Mouse (Mus musculus): Measurements from ENCODE around the gene Nans.

Nans gene

GRCm38 (mm10) chr4:46532926-46533325 is 43.9 kb downstream of the Nans start:
- DNase-seq (ENCODE audit: low spot score): no peak

- DNase-seq (ENCODE audit: low spot score): no peak
Observed at GRCm38 (mm10) chr4:46533934-46534720, 45.1 kb downstream of the Nans start.

GRCm38 (mm10) chr4:46535094-46535830 is 46.2 kb downstream of the Nans start:
- no peak for DNase-seq (ENCODE audit: low spot score)

- no peak for DNase-seq (ENCODE audit: low spot score)
Observed at GRCm38 (mm10) chr4:46535840-46536361, 46.9 kb downstream of the Nans start, which contains the start of gene Trim14. Gene Trim14, minus strand, starts transcription at chr4:46536141.

- DNase-seq (ENCODE audit: low spot score): no peak
Observed at GRCm38 (mm10) chr4:46539167-46539566, 50.1 kb downstream of the Nans start.

- DNase-seq (ENCODE audit: low spot score): no peak
Observed at GRCm38 (mm10) chr4:46541707-46542106, 52.7 kb downstream of the Nans start.

GRCm38 (mm10) chr4:46543366-46544050 is 54.5 kb downstream of the Nans start:
- DNase-seq (ENCODE audit: low spot score): no peak

- no peak for DNase-seq (ENCODE audit: low spot score)
Observed at GRCm38 (mm10) chr4:46544313-46544712, 55.3 kb downstream of the Nans start.

GRCm38 (mm10) chr4:46545498-46545897 is 56.5 kb downstream of the Nans start:
- no peak for DNase-seq (ENCODE audit: low spot score)

GRCm38 (mm10) chr4:46546709-46547108 is 57.7 kb downstream of the Nans start:
- DNase-seq (ENCODE audit: low spot score): no peak

- DNase-seq (ENCODE audit: low spot score): no peak
Observed at GRCm38 (mm10) chr4:46549979-46550378, 60.9 kb downstream of the Nans start.

- DNase-seq (ENCODE audit: low spot score): no peak
Observed at GRCm38 (mm10) chr4:46550406-46550805, 61.4 kb downstream of the Nans start.

All from testis, postnatal 14 days (tissue).